Mouse (Mus musculus): ENCODE measurements around the gene Rnf167.

- TF ChIP-seq CTCF (IDR thresholded peaks at IDR 0.05; ENCODE audit: borderline replicate concordance, control insufficient read depth, extremely low read depth, insufficient read depth, low read length, poor library complexity) (no peak), POLR2A (IDR thresholded peaks at IDR 0.05; ENCODE audit: control insufficient read depth, extremely low read depth, insufficient read depth, low read length, poor library complexity) (no peak)
Observed at GRCm38 (mm10) chr11:70648512-70648911, 1.5 kb downstream of the Rnf167 start.
